Mouse (Mus musculus) frontal cortex, adult 2 months (tissue): ENCODE measurements around the gene Eif4a2. TPM values are rescaled to one million over a fixed set of nuclear protein-coding genes. Genes with fewer than 3 reads are reported as not detected.
"Not testable (repeated sequence)": the region's sequence is repeated elsewhere in the genome, so short reads cannot be mapped to it uniquely, and the experiment has no call there.

ENCODE experiments used
- DNase-seq, 2 experiments: peaks; one replicate each; pipeline ENCODE4 v3.0.0; 2022; ENCODE audit warnings: low spot score in 1 of 2; ENCODE audit errors: extremely low spot score in 1 of 2
- polyA plus RNA-seq: library from polyadenylated mRNA; depleted of rRNA; stranded (reverse); fragments of >200 nt; gene quantifications from 2 replicates; pipeline ENCODE4 v1.2.3, GENCODE M21; 2012; rRNA removed

The Eif4a2 gene
- polyA plus RNA-seq = 687 and 787 TPM in 2 replicates

- DNase-seq = peak; percentile 82 to 92
Measured at GRCm38 (mm10) chr16:23107231-23107942, at the start of gene Eif4a2. Eif4a2 (plus strand) TSS chr16:23107444.

GRCm38 (mm10) chr16:23057668-23058447 lies 49.4 kb upstream of the Eif4a2 start, which contains the start of gene Kng1:
Kng1 (plus strand) TSS chr16:23057865.
- not testable (repeated sequence) for DNase-seq

GRCm38 (mm10) chr16:23059630-23060029 lies 47.6 kb upstream of the Eif4a2 start:
- DNase-seq = not testable (repeated sequence)

- DNase-seq = not testable (repeated sequence)
Measured at GRCm38 (mm10) chr16:23060781-23061325, 46.4 kb upstream of the Eif4a2 start.

- DNase-seq = not testable (repeated sequence)
Measured at GRCm38 (mm10) chr16:23077516-23077915, 29.7 kb upstream of the Eif4a2 start.

- DNase-seq = not testable (repeated sequence)
Measured at GRCm38 (mm10) chr16:23087159-23087558, 20.1 kb upstream of the Eif4a2 start.

- DNase-seq = not testable (repeated sequence)
Measured at GRCm38 (mm10) chr16:23087712-23088111, 19.5 kb upstream of the Eif4a2 start.

- not testable (repeated sequence) for DNase-seq
Measured at GRCm38 (mm10) chr16:23088491-23088890, 18.8 kb upstream of the Eif4a2 start.

GRCm38 (mm10) chr16:23091345-23091744 lies 15.9 kb upstream of the Eif4a2 start:
- not testable (repeated sequence) for DNase-seq

- no peak for DNase-seq
Measured at GRCm38 (mm10) chr16:23093321-23093953, 13.8 kb upstream of the Eif4a2 start.

- DNase-seq = no peak
Measured at GRCm38 (mm10) chr16:23094136-23094535, 13.1 kb upstream of the Eif4a2 start.

- not testable (repeated sequence) for DNase-seq
Measured at GRCm38 (mm10) chr16:23095581-23095980, 11.7 kb upstream of the Eif4a2 start.

GRCm38 (mm10) chr16:23096886-23097285 lies 10.4 kb upstream of the Eif4a2 start:
- not testable (repeated sequence) for DNase-seq

- peak in 1 of 2 experiments; percentile 54 for DNase-seq
Measured at GRCm38 (mm10) chr16:23097290-23098104, 9.7 kb upstream of the Eif4a2 start.

- DNase-seq = not testable (repeated sequence)
Measured at GRCm38 (mm10) chr16:23098105-23098452, 9.2 kb upstream of the Eif4a2 start.

- no peak for DNase-seq
Measured at GRCm38 (mm10) chr16:23099632-23100031, 7.6 kb upstream of the Eif4a2 start.

- DNase-seq = no peak
Measured at GRCm38 (mm10) chr16:23100099-23100575, 7.1 kb upstream of the Eif4a2 start.

GRCm38 (mm10) chr16:23100613-23101012 lies 6.6 kb upstream of the Eif4a2 start:
- DNase-seq = no peak

GRCm38 (mm10) chr16:23102340-23103037 lies 4.8 kb upstream of the Eif4a2 start:
- DNase-seq = no peak
